Mouse (Mus musculus) liver, embryonic 14.5 days (tissue): ENCODE results near the gene Rasal1. TPM values are rescaled to one million over a fixed set of nuclear protein-coding genes. Genes with fewer than 3 reads are reported as not detected.

Source experiments
- ATAC-seq: fragments of 200-750 bp; cut with Nextera tagmentation; 2 replicates; pipeline ENCODE4 v1.8.0; 2017; ENCODE audit warnings: moderate number of reproducible peaks, mild to moderate bottlenecking, moderate library complexity; ENCODE audit not compliant: insufficient read depth
- DNase-seq, 3 experiments: peaks; one replicate each; pipeline ENCODE4 v3.0.0-alpha.2; 2012 to 2013; ENCODE audit warnings: low read depth in 3 of 3, low spot score in 3 of 3
- H3K27ac ChIP-seq: fragments of 300-500 bp; sonication (generic); 2 replicates; pipeline ENCODE4 v1.5.1; 2014; ENCODE audit warnings: moderate library complexity, mild to moderate bottlenecking, control low read depth, inconsistent platforms
- H3K27me3 ChIP-seq: fragments of 300-500 bp; sonication (generic); 2 replicates; pipeline ENCODE4 v1.6.1; 2014; ENCODE audit warnings: mild to moderate bottlenecking, low read length, moderate library complexity; ENCODE audit not compliant: control insufficient read depth, insufficient read depth
- H3K36me3 ChIP-seq: fragments of 300-500 bp; sonication (generic); replicated peaks from 2 replicates; pipeline ENCODE4 v1.6.1; 2014; ENCODE audit warnings: low read depth; ENCODE audit not compliant: control insufficient read depth, insufficient read depth
- H3K4me1 ChIP-seq, 2 experiments: fragments of 200-500 bp in 1 of 2; fragments of 300-500 bp in 1 of 2; sonication (generic) in 1 of 2; replicated peaks; 2 replicates each; pipeline ENCODE4 v1.6.1; 2012 to 2014; ENCODE audit warnings: antibody characterized with exemption in 1 of 2, inconsistent platforms in 1 of 2, low read length in 1 of 2; ENCODE audit not compliant: control insufficient read depth in 2 of 2, insufficient read depth in 2 of 2
- H3K4me2 ChIP-seq: fragments of 300-500 bp; sonication (generic); 2 replicates; pipeline ENCODE4 v1.6.1; 2014; ENCODE audit warnings: low read depth, mild to moderate bottlenecking, control low read depth, moderate library complexity
- H3K4me3 ChIP-seq, 2 experiments: fragments of 200-500 bp in 1 of 2; fragments of 300-500 bp in 1 of 2; sonication (generic) in 1 of 2; 2 replicates each; pipeline ENCODE4 v1.5.1; 2012 to 2014; ENCODE audit warnings: low read depth in 2 of 2, low read length in 2 of 2, mild to moderate bottlenecking in 2 of 2, control low read depth in 1 of 2, inconsistent platforms in 1 of 2, moderate library complexity in 1 of 2; ENCODE audit not compliant: insufficient read depth in 1 of 2
- H3K9ac ChIP-seq: fragments of 300-500 bp; sonication (generic); replicated peaks from 2 replicates; pipeline ENCODE4 v1.6.1; 2014; ENCODE audit warnings: mild to moderate bottlenecking, control low read depth, moderate library complexity
- H3K9me3 ChIP-seq: fragments of 300-500 bp; sonication (generic); 2 replicates; pipeline ENCODE4 v1.6.1; 2016; ENCODE audit warnings: low read length, mixed read lengths; ENCODE audit not compliant: control insufficient read depth
- CTCF ChIP-seq: IDR thresholded peaks from 2 replicates; pipeline ENCODE4 v1.5.1; 2016; ENCODE audit warnings: antibody characterized with exemption, low read depth, control low read depth
- EP300 ChIP-seq: IDR thresholded peaks from 2 replicates; pipeline ENCODE4 v1.6.1; 2016; ENCODE audit warnings: antibody characterized with exemption, low read depth
- WGBS: fragments of 180-500 bp; shearing (Covaris S2); extraction: QIAGEN DNeasy Blood & Tissue Kit; methylation state at CpG from one replicate; pipeline ENCODE4 v1.1.7; 2014; ENCODE audit not compliant: insufficient replicate concordance; 5-methylcytosine and 5-hydroxymethylcytosine counted together
- polyA plus RNA-seq, 2 experiments: library from polyadenylated mRNA; depleted of rRNA in 1 of 2; stranded (reverse) in 1 of 2; unstranded in 1 of 2; fragments of >200 nt; fragmentation: Nextera tagmentation in 1 of 2; extraction: Ambion mirVana in 1 of 2; gene quantifications; 2 replicates each; pipeline versions ENCODE4 v1.2.1 to v1.2.3; 2012 to 2014

Rasal1 gene
- polyA plus RNA-seq, 2 experiments, result 0.17 to 0.18 TPM

DNA sequence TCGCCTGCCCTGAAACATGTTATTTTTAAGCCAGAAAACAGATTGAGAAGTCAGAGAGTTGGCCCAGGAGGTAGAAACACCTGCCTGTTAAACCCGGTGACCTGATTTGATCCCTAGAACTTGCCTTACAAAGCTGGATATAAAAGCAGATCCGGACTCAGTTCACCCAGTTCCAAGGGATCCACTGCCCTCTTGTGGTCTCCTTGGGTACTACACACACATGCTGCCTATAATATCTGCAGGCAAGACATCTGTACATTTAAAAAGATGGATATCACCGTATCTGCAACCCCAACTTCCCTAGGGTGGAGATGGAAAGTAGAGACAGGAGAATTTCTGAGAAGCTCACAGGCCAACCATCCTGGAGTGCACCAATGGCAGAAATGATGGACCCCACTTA is 32.7 kb upstream of the Rasal1 start:
- no peak overlapping the region for H3K27ac ChIP-seq
- no peaks in the 10 kb centered on the region for H3K27me3 ChIP-seq
- H3K4me3 ChIP-seq, result no peak overlapping the region
- 79% methylated on average over 4 of the region's 4 CpGs for WGBS
- TF ChIP-seq EP300 (no peak), CTCF (peak; percentile 75)
- peaks cover 3 to 10% of the 10 kb centered on the region in 2 experiments for H3K4me1 ChIP-seq
- H3K9ac ChIP-seq, result no peak overlapping the region
- ATAC-seq (no peak), DNase-seq (no peak)
- H3K36me3 ChIP-seq, result peaks cover 13% of the 10 kb centered on the region
- H3K4me2 ChIP-seq, result no peak overlapping the region
- no peaks in the 10 kb centered on the region for H3K9me3 ChIP-seq

DNA sequence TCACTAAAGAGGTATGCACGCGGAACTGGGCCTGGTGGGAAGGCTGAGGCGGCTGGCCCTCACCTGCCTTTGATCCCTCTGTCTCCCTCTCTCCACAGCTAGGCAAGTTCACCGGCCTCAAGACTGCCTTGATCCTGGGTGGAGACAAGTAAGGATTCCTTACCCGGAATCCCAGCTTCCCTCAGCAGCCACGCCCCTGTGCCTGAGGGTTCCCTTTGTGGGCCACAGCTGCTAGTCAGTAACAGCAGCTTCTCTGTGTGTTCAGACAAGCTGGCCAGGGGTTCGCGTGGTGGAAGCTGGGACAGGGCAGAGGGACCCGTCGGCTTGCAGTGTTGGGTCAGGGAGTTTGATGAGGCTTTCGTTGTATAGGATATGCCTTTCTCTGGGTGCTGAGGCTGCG is 29.8 kb upstream of the Rasal1 start:
- no peak for ATAC-seq
- peaks cover 2% of the 10 kb centered on the region in 2 experiments; a peak in 3 of 4 replicates for H3K4me1 ChIP-seq
- no peaks in the 10 kb centered on the region for H3K9me3 ChIP-seq
- DNase-seq, result no peak
- no peak overlapping the region for H3K4me2 ChIP-seq
- H3K27ac ChIP-seq, result no peak overlapping the region
- no peaks in the 10 kb centered on the region for H3K27me3 ChIP-seq
- H3K4me3 ChIP-seq, result no peak overlapping the region
- no peak overlapping the region for H3K9ac ChIP-seq
- peaks cover 26% of the 10 kb centered on the region for H3K36me3 ChIP-seq
- WGBS, result 81% methylated on average over 12 of the region's 12 CpGs
- no peak for TF ChIP-seq EP300
- TF ChIP-seq CTCF, result no peak

DNA sequence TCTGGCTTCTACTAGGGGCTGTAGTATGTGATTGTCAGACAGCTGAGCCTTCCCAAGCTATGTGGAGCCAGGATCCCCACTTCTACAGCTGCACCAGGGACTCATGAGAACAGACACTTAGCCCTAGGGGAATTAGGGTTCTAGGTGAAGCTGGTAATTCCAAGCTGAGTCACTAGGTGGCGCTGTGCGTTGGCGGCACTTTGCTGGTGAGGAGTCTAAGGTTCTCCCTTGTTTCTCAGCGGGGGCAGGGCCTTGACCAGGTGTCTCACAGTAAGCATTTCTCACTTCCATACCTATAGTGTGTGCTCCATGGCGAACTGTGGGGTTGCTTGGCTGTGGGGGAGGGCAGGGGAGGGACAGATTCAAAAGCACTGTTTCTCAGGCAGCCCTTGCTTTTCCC is 29.4 kb upstream of the Rasal1 start:
- no peak overlapping the region for H3K9ac ChIP-seq
- no peaks in the 10 kb centered on the region for H3K4me1 ChIP-seq
- H3K27ac ChIP-seq, result no peak overlapping the region
- H3K27me3 ChIP-seq, result no peaks in the 10 kb centered on the region
- H3K36me3 ChIP-seq, result peaks cover 26% of the 10 kb centered on the region
- TF ChIP-seq EP300 (no peak), CTCF (peak; percentile 97)
- WGBS, result 22% methylated on average over 5 of the region's 5 CpGs
- ATAC-seq, result no peak
- no peak overlapping the region for H3K4me2 ChIP-seq
- DNase-seq, result no peak
- no peak overlapping the region for H3K4me3 ChIP-seq
- H3K9me3 ChIP-seq, result no peaks in the 10 kb centered on the region

DNA sequence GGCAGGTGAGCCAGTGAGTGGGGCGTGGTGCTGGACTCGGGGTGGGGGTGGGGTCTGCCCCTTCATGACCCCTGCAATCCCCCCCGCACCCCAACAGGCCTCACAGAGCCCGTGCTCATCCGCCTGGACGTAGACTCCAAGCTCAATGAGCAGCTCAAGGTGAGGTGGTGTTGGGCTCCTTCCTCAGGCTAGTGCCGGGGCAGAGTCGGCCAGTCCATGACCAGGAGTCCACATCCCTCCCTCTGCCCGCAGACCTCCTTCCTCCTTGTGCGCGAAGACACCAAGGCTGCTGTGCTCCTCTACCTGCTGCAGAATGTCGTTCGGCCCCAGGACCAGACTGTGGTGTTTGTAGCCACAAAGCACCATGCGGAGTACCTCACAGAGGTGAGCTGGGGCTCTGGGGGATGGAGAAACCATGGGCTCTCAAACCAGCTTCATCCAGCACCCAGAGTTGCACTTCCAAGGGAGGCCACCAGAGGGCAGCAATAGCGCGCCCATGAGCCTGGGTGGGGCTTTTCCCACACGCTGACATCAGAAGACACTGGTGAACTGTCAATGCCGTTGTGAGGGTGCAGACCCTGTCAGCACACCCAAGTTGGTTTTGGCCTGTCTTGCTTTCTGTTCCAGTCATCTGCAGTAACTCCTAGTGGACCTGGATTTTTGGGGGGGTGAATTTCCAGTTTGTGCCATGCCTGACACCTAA is 28.1 kb upstream of the Rasal1 start:
- 61% methylated on average over 18 of the region's 18 CpGs for WGBS
- H3K36me3 ChIP-seq, result peaks cover 26% of the 10 kb centered on the region
- H3K27me3 ChIP-seq, result no peaks in the 10 kb centered on the region
- no peak overlapping the region for H3K4me2 ChIP-seq
- DNase-seq (peak in 2 of 3 experiments; percentile 47 to 61), ATAC-seq (peak; percentile 24; the same call in 1 of the 2 replicates)
- H3K27ac ChIP-seq, result no peak overlapping the region
- peak; percentile 99 for TF ChIP-seq CTCF
- no peak for TF ChIP-seq EP300
- H3K9me3 ChIP-seq, result no peaks in the 10 kb centered on the region
- H3K4me1 ChIP-seq, result no peaks in the 10 kb centered on the region
- no peak overlapping the region for H3K9ac ChIP-seq
- no peak overlapping the region for H3K4me3 ChIP-seq

DNA sequence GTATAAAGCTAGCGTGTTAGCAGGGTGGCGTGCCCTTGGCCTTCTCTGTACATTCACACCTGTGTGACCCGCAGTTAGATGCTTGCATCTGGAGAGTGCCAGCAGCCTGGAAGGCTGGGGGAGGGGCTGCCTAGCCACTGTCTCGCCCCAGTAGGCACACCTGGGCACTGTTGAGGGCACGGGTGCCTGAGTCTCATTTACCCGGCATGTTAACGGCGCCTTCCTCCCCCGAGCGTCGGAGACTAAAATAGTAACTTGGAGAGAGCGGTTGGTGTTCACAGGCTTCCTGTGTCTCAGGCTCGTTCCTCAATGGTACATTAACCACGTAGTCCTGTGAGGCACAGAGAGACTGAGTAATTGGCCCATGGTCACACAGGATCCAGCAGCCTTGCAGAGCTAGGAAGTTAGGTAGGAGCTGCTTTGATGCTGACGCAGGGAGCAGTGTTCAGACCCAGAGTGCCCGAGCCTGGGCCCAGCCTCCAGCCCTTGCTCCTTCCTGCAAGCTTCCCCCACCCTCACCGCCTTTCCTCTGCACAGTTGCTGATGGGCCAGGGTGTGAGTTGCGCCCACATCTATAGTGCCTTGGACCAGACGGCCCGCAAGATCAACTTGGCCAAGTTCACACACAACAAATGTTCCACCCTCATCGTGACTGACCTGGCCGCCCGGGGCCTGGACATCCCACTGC is 27.4 kb upstream of the Rasal1 start:
- ATAC-seq (no peak), DNase-seq (no peak)
- Histone ChIP-seq H3K36me3 (peaks cover 26% of the 10 kb centered on the region), H3K4me3 (no peak overlapping the region), H3K9ac (no peak overlapping the region), H3K4me1 (no peaks in the 10 kb centered on the region), H3K4me2 (no peak overlapping the region), H3K27me3 (no peaks in the 10 kb centered on the region), H3K27ac (no peak overlapping the region), H3K9me3 (no peaks in the 10 kb centered on the region)
- TF ChIP-seq CTCF (no peak), EP300 (no peak)
- 76% methylated on average over 23 of the region's 23 CpGs for WGBS
